Mouse (Mus musculus) testis, postnatal 10 days (tissue): ENCODE measurements around the gene Slbp.

Source experiments
- DNase-seq: peaks from one replicate; pipeline ENCODE4 v3.0.0; 2021; ENCODE audit warnings: low spot score

Slbp gene

GRCm38 (mm10) chr5:33629301-33629987 is 22.9 kb downstream of the Slbp start, which contains the start of the genes Fam53a and Gm9903:
Gene Fam53a, minus strand, starts transcription at chr5:33629635.
Gene Gm9903, plus strand, starts transcription at chr5:33629925.
- DNase-seq = peak; percentile 100

GRCm38 (mm10) chr5:33628820-33629300 is 23.5 kb downstream of the Slbp start:
- DNase-seq = no peak

DNA sequence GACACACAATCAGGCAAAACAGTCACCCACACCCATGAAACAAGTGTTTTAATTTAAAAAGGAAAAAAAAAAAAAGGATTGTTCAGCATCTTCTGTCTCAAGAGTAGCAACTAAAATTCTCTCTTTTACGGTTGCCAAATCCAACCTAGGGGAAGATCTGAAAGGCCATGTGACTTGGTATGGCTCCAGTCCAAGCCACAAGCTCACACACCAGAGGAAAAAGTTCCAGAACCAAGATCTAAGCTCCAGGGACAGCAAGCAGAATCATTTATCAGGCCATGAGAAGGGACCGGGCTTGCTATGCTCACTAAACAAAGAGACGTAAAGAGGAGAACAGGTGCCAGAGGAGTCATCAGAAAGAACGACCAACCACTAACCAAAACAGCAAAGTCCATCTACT is 24.4 kb downstream of the Slbp start:
- DNase-seq = no peak

- no peak for DNase-seq
Observed at GRCm38 (mm10) chr5:33623766-33624165, 28.6 kb downstream of the Slbp start.

- no peak for DNase-seq
Observed at GRCm38 (mm10) chr5:33622671-33623070, 29.7 kb downstream of the Slbp start.

GRCm38 (mm10) chr5:33614391-33614790 is 38.0 kb downstream of the Slbp start:
- no peak for DNase-seq

GRCm38 (mm10) chr5:33611795-33612194 is 40.6 kb downstream of the Slbp start:
- DNase-seq = no peak

GRCm38 (mm10) chr5:33609226-33609625 is 43.1 kb downstream of the Slbp start:
- DNase-seq = no peak

GRCm38 (mm10) chr5:33607434-33607833 is 44.9 kb downstream of the Slbp start:
- DNase-seq = no peak

- no peak for DNase-seq
Observed at GRCm38 (mm10) chr5:33606631-33607030, 45.7 kb downstream of the Slbp start.

GRCm38 (mm10) chr5:33605314-33605713 is 47.1 kb downstream of the Slbp start:
- DNase-seq = no peak

GRCm38 (mm10) chr5:33593620-33594019 is 58.8 kb downstream of the Slbp start:
- no peak for DNase-seq

DNA sequence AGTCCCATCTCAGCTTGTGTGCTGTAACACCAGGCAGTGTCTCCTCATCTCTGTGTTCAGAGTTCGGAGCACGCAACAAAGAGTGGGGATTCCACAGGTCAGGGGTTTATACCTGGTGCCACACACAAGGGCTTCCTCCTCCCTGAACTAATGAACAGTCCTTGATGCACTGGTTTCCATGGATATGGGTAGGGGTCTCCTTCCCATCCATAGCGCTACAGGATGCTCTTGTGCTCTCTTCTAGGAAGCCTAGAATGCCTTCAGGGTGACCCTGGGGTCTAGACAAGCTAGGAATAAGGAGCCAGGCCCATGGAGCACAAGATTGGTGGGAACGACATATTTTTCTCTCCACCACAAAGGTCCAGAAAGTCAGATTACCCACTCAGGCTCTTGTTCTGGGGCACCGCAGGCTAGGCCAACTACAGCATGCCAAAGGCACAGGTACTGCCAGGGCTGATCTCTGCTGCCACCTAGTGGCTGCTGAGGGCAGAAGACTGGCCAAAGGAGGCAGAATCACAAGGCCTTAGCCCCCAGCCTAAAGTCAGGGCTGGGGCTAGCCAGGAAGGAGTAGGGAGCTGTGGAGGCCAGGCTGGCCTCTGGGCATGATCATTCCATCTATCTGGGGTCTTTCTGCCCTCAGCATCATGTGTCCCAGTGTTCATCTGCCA is 63.0 kb downstream of the Slbp start:
- DNase-seq = peak; percentile 87

DNA sequence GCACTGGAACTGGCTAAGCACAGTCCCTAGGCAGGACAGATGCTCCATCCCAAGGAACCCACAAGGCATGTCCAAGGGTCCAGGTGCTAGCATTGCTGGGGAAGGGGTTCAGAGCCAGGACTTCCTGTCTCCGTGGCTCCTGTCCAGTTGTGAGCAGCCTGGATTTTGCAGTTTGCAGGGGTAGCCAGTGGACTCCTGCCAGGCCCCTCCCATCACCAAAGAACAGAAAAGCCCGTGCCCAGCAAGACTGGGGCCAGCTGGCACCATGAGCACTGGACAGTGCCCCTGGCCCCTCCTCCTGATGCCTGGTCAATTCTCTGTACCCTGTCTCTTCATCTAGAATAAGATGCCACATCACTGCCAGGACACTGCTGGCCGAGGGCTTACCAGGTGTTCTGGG is 64.3 kb downstream of the Slbp start:
- DNase-seq = no peak

GRCm38 (mm10) chr5:33587498-33588058 is 64.8 kb downstream of the Slbp start:
- no peak for DNase-seq
